Mouse (Mus musculus) kidney, embryonic 15.5 days (tissue): ENCODE data around the gene Etv6. TPM values are rescaled to one million over a fixed set of nuclear protein-coding genes. Genes with fewer than 3 reads are reported as not detected.

Experiments
- ATAC-seq: fragments of 200-750 bp; cut with Nextera tagmentation; replicated peaks from 2 replicates; pipeline ENCODE4 v1.8.0; 2017; ENCODE audit warnings: moderate TSS enrichment; ENCODE audit not compliant: low FRiP score
- H3K27ac ChIP-seq: fragments of 300-500 bp; sonication (generic); 2 replicates; pipeline ENCODE4 v1.5.1; 2015; ENCODE audit warnings: mild to moderate bottlenecking, inconsistent platforms
- H3K27me3 ChIP-seq: fragments of 300-500 bp; sonication (generic); 2 replicates; pipeline ENCODE4 v1.6.1; 2015; ENCODE audit warnings: inconsistent platforms
- H3K36me3 ChIP-seq: fragments of 300-500 bp; sonication (generic); 2 replicates; pipeline ENCODE4 v1.6.1; 2015; ENCODE audit warnings: inconsistent platforms
- H3K4me1 ChIP-seq: fragments of 300-500 bp; sonication (generic); 2 replicates; pipeline ENCODE4 v1.6.1; 2015; ENCODE audit warnings: inconsistent platforms
- H3K4me2 ChIP-seq: fragments of 300-500 bp; sonication (generic); 2 replicates; pipeline ENCODE4 v1.6.1; 2015; ENCODE audit warnings: moderate library complexity, mild to moderate bottlenecking, inconsistent platforms
- H3K4me3 ChIP-seq: fragments of 300-500 bp; sonication (generic); replicated peaks from 2 replicates; pipeline ENCODE4 v1.5.1; 2015; ENCODE audit warnings: mild to moderate bottlenecking, inconsistent platforms
- H3K9ac ChIP-seq: fragments of 300-500 bp; sonication (generic); 2 replicates; pipeline ENCODE4 v1.6.1; 2015; ENCODE audit warnings: mild to moderate bottlenecking, inconsistent platforms
- H3K9me3 ChIP-seq: fragments of 300-500 bp; sonication (generic); replicated peaks from 2 replicates; pipeline ENCODE4 v1.6.1; 2016; ENCODE audit warnings: inconsistent platforms
- WGBS: fragments of 180-500 bp; shearing (Covaris S2); methylation state at CpG from one replicate; pipeline ENCODE4 v1.1.7; 2015; ENCODE audit warnings: mixed read lengths; 5-methylcytosine and 5-hydroxymethylcytosine counted together
- polyA plus RNA-seq: library from polyadenylated mRNA; unstranded; fragments of >200 nt; fragmentation: Nextera tagmentation; extraction: Ambion mirVana; gene quantifications from 2 replicates; pipeline ENCODE4 v1.2.1, GENCODE M21; 2015

Etv6 gene
- polyA plus RNA-seq, 1 experiment from 2014 or later: 13.0 TPM

GRCm38 (mm10) chr6:134189575-134190132 lies 154.2 kb downstream of the Etv6 start:
- H3K36me3 ChIP-seq: no peaks in the 10 kb centered on the region
- 0 out of 2 replicates have a peak overlapping the region, but pooled peaks have one; percentile 7 for H3K4me2 ChIP-seq
- peak; percentile 57 for ATAC-seq
- no peaks in the 10 kb centered on the region for H3K9me3 ChIP-seq
- peaks cover 42% of the 10 kb centered on the region for H3K4me1 ChIP-seq
- peak overlapping the region; percentile 59 for H3K27ac ChIP-seq
- no peaks in the 10 kb centered on the region for H3K27me3 ChIP-seq
- H3K9ac ChIP-seq: no peak overlapping the region
- no peak overlapping the region for H3K4me3 ChIP-seq
- WGBS: 38% methylated on average over 7 of the region's 7 CpGs

DNA sequence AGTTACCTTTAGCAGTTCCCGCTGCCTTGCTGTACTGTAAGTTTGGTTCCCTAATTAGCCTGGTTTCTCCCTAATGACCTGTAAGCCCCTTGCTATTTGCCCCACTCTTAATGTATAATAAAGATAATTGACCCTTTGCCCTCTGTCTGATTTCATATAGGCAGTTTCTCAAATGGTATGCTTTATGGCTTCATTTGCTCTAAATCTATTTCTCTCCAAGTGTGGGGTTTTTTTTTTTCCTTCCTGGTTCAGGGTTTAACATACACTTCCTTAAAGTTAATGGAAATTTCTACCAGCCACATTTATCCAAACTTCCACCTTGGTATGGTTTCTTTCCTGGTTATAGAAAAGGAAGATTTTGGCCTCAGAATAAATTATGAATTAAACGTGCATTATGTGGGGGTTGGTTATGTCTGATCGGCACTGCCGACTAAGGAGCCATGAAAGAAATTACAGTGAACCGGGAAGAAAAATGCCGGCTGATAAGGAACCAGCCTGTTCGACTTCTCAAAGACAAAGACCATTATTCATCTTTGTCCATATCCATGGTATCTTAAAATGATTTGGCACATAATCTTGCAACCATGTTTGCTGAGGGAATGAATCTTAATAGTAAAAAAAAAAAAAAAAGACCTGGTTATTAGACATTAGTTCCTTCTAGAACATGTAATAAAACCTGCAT lies 155.2 kb downstream of the Etv6 start:
- H3K36me3 ChIP-seq: no peaks in the 10 kb centered on the region
- no peak overlapping the region for H3K4me3 ChIP-seq
- H3K9ac ChIP-seq: no peak overlapping the region
- H3K9me3 ChIP-seq: no peaks in the 10 kb centered on the region
- H3K4me1 ChIP-seq: peaks cover 39% of the 10 kb centered on the region
- no peak for ATAC-seq
- H3K4me2 ChIP-seq: no peak overlapping the region
- peak overlapping the region; percentile 59 for H3K27ac ChIP-seq
- no peaks in the 10 kb centered on the region for H3K27me3 ChIP-seq
- 74% methylated on average over 7 of the region's 7 CpGs for WGBS

DNA sequence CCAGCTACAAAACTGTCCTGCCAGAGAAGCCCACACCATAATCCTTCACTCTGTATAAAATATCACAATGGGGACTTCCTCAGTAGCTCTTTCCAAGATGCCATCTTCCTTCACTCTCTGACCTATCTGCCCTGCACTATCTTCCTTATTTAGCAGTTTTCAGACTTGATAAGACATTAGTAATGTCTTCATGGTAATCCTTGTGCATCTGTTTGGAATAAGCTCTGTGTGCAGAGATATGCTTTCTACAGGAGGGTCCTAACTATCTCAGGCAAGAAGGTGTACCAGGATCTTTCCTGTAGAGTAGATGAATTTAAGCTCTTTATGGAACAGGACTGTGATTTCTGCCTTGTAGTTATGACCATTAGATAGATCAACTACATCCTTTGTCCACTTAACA lies 157.2 kb downstream of the Etv6 start:
- no peak overlapping the region for H3K9ac ChIP-seq
- no peak for ATAC-seq
- H3K36me3 ChIP-seq: no peaks in the 10 kb centered on the region
- no peak overlapping the region for H3K4me3 ChIP-seq
- H3K27me3 ChIP-seq: no peaks in the 10 kb centered on the region
- H3K9me3 ChIP-seq: no peaks in the 10 kb centered on the region
- H3K4me1 ChIP-seq: peaks cover 26% of the 10 kb centered on the region
- no peak overlapping the region for H3K27ac ChIP-seq
- H3K4me2 ChIP-seq: no peak overlapping the region

DNA sequence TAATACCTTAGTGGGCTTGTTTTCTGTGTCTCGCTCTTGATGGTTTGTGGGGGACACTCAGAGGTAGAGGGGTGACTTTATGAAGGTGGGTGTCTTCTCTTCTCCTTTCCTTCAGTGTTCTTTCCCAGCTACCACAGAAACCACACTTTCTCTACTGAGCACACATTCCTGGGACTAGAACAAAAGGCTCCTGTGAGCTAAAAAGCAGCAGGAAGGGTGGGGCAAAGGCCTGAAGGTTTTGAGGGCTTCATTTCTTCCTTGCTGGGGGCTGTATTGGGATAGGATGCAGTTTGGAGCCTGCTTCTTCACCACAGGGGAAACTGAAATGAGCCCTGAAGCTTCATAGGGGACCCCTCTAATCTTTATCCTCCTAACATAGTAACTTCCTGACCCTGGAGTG lies 164.4 kb downstream of the Etv6 start:
- no peaks in the 10 kb centered on the region for H3K27me3 ChIP-seq
- H3K4me2 ChIP-seq: no peak overlapping the region
- H3K9ac ChIP-seq: no peak overlapping the region
- H3K4me3 ChIP-seq: no peak overlapping the region
- H3K4me1 ChIP-seq: peaks cover 10% of the 10 kb centered on the region; the same call in 1 of the 2 replicates
- 97% methylated on average over 1 of the region's 1 CpGs for WGBS
- no peak overlapping the region for H3K27ac ChIP-seq
- no peaks in the 10 kb centered on the region for H3K36me3 ChIP-seq
- no peaks in the 10 kb centered on the region for H3K9me3 ChIP-seq
- no peak for ATAC-seq

DNA sequence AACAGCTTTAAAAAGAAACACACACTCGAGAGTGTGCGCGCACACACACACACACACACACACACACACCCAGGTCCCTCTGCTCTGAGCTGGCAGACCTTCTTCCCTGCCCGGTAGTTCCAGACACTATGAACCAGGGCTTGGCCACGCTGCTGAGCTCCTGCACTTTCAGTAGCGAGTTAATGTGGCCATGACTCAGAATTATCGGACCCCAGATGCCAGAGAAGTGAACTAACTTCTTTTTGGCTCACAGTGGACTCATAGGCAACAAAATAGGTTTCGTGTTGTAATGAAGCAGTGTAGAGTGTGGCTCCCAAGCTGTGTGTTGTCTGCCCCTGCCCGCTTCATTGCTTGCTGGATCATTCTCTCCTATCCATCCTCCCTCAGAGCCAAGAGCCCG lies 165.1 kb downstream of the Etv6 start:
- no peak overlapping the region for H3K27ac ChIP-seq

GRCm38 (mm10) chr6:134202176-134202575 lies 166.7 kb downstream of the Etv6 start:
- no peak for ATAC-seq

More for the DNA sequence above, 165.1 kb downstream of the Etv6 start:
- Histone ChIP-seq H3K36me3 (no peaks in the 10 kb centered on the region), H3K9me3 (no peaks in the 10 kb centered on the region), H3K9ac (no peak overlapping the region), H3K27me3 (no peaks in the 10 kb centered on the region), H3K4me1 (peaks cover 11% of the 10 kb centered on the region; the same call in 1 of the 2 replicates), H3K4me2 (no peak overlapping the region), H3K4me3 (no peak overlapping the region)
- no peak for ATAC-seq
- 80% methylated on average over 10 of the region's 10 CpGs for WGBS

GRCm38 (mm10) chr6:134205163-134205562 lies 169.7 kb downstream of the Etv6 start:
- no peaks in the 10 kb centered on the region for H3K27me3 ChIP-seq
- ATAC-seq: no peak

More at GRCm38 (mm10) chr6:134202176-134202575, 166.7 kb downstream of the Etv6 start:
- peaks cover 15% of the 10 kb centered on the region for H3K4me1 ChIP-seq
- WGBS: 83% methylated on average over 5 of the region's 5 CpGs
- no peaks in the 10 kb centered on the region for H3K27me3 ChIP-seq
- H3K4me2 ChIP-seq: no peak overlapping the region
- H3K9me3 ChIP-seq: no peaks in the 10 kb centered on the region
- no peak overlapping the region for H3K9ac ChIP-seq
- no peak overlapping the region for H3K27ac ChIP-seq
- no peaks in the 10 kb centered on the region for H3K36me3 ChIP-seq
- H3K4me3 ChIP-seq: no peak overlapping the region

DNA sequence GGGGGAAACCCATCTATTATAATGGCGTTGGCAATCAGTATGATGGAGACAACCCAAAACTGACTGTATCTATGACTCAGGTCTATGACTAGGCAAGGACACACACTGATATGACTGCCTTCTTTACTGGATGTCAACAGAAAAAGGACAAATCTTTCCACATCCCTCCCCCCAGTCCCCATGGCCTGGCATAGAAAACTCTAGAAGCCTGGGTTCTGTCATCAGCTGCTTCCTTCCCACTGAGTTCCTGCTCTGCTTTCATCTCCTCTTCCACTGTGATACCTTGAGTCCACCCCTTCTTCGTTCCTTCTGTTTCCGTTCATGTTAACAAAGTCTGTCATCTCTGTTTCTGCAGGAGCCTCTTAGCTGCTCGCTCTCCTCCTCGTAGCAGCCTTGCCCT lies 170.2 kb downstream of the Etv6 start:
- H3K4me1 ChIP-seq: peaks cover 18% of the 10 kb centered on the region
- no peak overlapping the region for H3K4me2 ChIP-seq
- WGBS: 66% methylated on average over 5 of the region's 5 CpGs
- no peak for ATAC-seq
- H3K9ac ChIP-seq: no peak overlapping the region
- H3K27me3 ChIP-seq: no peaks in the 10 kb centered on the region
- H3K4me3 ChIP-seq: no peak overlapping the region
- H3K27ac ChIP-seq: no peak overlapping the region
- H3K36me3 ChIP-seq: no peaks in the 10 kb centered on the region
- no peaks in the 10 kb centered on the region for H3K9me3 ChIP-seq

More at GRCm38 (mm10) chr6:134205163-134205562, 169.7 kb downstream of the Etv6 start:
- Histone ChIP-seq H3K36me3 (no peaks in the 10 kb centered on the region), H3K9me3 (no peaks in the 10 kb centered on the region), H3K4me1 (peaks cover 18% of the 10 kb centered on the region), H3K4me3 (no peak overlapping the region), H3K9ac (no peak overlapping the region), H3K27ac (no peak overlapping the region), H3K4me2 (no peak overlapping the region)
- WGBS: 94% methylated on average over 11 of the region's 11 CpGs

GRCm38 (mm10) chr6:134206251-134206650 lies 170.8 kb downstream of the Etv6 start:
- ATAC-seq: no peak
- no peaks in the 10 kb centered on the region for H3K9me3 ChIP-seq
- no peak overlapping the region for H3K27ac ChIP-seq
- H3K9ac ChIP-seq: no peak overlapping the region
- 82% methylated on average over 5 of the region's 5 CpGs for WGBS
- peaks cover 18% of the 10 kb centered on the region for H3K4me1 ChIP-seq
- H3K27me3 ChIP-seq: no peaks in the 10 kb centered on the region
- no peak overlapping the region for H3K4me3 ChIP-seq
- H3K4me2 ChIP-seq: no peak overlapping the region
- H3K36me3 ChIP-seq: no peaks in the 10 kb centered on the region

- Histone ChIP-seq H3K9me3 (no peaks in the 10 kb centered on the region), H3K4me2 (no peak overlapping the region), H3K4me3 (no peak overlapping the region), H3K4me1 (peaks cover 18% of the 10 kb centered on the region), H3K36me3 (no peaks in the 10 kb centered on the region), H3K9ac (no peak overlapping the region), H3K27me3 (no peaks in the 10 kb centered on the region), H3K27ac (no peak overlapping the region)
- ATAC-seq: peak; percentile 52
- 70% methylated on average over 19 of the region's 19 CpGs for WGBS
These were observed 172.1 kb downstream of the Etv6 start for GRCm38 (mm10) chr6:134207391-134208179.

DNA sequence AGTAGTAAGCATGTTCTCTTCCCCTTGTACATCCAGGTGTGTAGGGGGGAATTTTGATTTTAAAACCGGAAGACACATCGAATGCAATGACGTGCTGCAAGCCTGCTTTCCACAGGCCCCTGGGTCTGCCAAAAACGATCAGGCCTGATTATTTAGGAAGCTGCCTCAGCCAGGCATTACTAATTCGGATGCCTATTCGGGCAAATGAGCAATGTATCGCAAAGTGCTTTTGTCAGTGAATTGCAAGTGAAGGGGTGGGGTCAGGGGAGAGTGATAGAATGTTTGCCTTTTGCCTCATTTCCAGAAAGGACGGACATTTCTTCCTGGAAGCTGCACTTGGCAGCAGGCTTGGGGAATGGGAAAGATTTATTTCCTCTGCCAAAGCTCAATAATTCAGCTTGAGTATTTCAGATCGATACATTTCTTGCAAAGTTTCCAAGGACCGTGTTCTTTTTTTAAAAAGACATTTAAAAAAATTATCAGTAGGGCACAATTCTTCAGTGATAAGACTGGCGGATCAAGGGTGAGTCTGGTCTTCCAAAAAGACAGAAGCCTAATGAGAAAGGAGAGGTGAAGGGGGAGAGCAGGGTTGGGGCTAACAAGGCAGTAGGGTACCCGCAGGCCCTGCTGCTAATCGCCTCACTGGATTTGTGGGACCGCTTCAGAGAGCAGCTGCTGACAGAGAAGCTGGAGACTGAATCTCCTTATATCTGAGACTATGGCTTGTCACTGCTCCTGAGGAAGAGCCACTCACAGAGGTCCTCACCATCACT lies 172.9 kb downstream of the Etv6 start:
- no peaks in the 10 kb centered on the region for H3K27me3 ChIP-seq
- WGBS: 69% methylated on average over 14 of the region's 14 CpGs
- H3K36me3 ChIP-seq: no peaks in the 10 kb centered on the region
- no peak for ATAC-seq
- no peaks in the 10 kb centered on the region for H3K9me3 ChIP-seq
- H3K4me1 ChIP-seq: peaks cover 18% of the 10 kb centered on the region
- H3K9ac ChIP-seq: no peak overlapping the region
- no peak overlapping the region for H3K27ac ChIP-seq
- H3K4me2 ChIP-seq: no peak overlapping the region
- H3K4me3 ChIP-seq: no peak overlapping the region
